Mouse (Mus musculus): ENCODE data around the gene Tmtc1.

Tmtc1 gene

DNA sequence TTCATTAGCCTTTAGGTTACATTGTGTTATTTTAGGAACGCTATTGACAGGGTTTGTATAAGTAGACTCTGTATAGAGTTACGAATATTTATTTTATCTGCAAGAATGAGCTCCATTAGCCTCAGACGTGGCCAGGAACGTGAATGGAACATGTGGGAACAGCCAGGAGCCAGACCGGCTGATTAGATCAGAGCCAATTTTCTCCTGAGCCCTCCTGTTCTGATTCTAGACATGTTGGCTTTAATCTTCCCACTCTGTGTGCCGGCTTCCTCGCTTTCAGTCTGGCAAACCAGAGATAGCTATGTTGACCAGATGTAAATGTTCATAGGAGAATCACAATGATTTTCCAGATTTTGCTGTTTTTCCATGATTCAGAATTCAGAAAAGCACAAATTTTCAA is 22.6 kb downstream of the Tmtc1 start:
- in situ Hi-C loops (cut with MboI, MseI): no loop called here

DNA sequence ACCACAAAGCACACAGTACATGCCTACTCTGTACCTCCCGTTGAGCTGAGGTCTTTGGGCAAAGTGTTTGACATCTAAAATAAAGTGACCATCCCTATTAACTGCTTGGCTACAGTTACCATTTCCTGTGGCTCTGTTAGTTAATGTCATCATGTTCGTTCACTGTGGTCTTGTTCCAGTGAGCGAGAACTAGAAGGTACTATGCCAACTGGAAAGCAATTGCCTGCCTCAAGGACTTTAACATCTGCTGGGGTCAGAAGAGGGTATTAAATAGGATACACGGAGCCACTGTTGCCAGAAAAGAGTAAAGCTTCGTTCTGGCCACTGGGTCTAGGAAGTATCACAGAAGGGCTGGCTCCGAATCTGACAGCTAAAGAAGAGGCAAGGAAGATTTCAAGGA is 23.8 kb downstream of the Tmtc1 start:
- in situ Hi-C loops (cut with MboI, MseI): no loop called here

DNA sequence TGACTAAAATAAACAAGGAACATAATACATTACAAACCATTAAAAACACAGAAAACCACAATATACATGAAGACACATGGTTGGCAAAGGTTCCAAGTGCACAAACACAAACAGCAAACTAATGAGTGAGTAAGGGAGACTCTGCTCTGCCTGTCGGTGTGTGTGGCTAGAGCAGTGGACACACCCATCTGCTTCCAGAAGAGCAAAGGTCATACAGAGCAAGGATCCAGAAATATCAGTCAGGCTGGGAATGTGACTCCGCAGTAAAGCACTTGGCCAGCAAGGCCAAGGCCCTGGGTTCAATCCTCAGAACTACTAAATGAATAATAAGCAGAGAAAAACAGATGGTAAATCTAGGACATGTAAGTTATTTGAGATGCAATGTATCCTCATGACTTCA is 27.6 kb downstream of the Tmtc1 start:
- in situ Hi-C loops (cut with MboI, MseI): no loop called here

DNA sequence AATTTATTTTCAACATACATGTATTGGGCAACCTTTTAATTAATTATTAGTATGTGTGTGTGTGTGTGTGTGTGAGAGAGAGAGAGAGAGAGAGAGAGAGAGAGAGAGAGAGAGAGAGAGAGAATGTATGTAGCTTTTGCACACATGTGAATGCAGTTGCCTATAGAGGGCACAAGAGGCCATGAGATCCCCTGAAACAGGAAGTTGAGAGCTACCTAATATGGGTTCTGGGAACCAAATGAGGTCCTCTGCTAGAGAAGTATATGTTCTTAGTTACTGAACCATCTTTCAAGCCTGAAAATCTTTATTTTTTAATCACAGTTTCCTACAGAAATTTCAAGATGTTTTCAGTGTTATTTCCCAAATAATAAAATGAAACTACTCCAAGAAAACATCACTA is 30.6 kb downstream of the Tmtc1 start:
- in situ Hi-C loops (cut with MboI, MseI): no loop called here

DNA sequence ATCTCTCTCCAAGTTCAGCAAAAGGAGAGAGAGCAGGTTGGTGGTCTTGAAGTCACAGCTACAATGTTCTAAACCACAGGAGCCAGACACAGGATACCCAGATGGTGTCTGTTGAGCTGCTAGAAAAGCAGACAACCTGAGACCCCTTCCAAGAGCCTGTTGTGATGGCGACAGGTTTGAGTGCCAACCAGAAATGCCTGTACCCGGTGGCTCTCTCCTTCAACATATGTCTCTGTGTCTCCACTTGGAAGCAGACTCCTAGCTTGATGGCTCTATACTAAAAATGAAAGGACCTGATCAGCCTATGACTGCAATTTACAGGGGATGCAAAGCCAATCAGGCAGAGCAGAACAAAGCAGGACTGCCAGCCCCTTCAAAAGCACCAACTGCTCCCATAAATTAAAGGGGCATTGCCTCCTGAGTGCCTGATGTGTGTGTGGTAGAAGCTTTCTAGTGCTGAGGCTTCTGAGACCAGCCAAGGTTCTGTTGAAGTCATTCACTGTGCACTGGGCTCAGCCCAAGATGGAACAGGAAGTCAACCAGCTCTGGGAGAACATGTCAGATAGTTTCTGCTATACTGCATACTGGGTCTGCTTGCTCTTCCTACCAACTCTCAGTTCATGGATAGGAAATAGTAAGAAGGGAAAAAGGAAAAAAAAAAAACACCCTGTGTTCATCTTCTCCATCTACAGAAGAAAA is 37.2 kb downstream of the Tmtc1 start:
- in situ Hi-C loops (cut with MboI, MseI): no loop called here

DNA sequence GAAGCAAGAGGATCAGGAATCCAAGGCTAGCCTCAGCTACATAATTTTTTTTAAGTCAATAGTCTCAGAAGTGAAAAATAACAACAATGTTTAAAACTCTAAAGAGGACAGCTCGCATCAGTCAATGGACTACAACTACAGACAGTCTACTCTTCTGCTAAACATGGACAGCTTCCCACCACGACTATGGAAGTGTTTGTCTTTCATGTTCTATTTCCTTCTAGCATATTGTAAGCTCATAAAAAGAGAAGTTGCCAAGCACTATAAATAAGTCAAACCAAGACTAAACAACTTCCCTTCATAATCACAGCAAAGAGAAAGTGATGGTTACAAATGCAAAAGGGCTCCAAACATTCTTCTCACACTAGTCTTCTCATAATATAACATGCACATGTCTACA is 38.6 kb downstream of the Tmtc1 start:
- in situ Hi-C loops (cut with MboI, MseI): no loop called here

DNA sequence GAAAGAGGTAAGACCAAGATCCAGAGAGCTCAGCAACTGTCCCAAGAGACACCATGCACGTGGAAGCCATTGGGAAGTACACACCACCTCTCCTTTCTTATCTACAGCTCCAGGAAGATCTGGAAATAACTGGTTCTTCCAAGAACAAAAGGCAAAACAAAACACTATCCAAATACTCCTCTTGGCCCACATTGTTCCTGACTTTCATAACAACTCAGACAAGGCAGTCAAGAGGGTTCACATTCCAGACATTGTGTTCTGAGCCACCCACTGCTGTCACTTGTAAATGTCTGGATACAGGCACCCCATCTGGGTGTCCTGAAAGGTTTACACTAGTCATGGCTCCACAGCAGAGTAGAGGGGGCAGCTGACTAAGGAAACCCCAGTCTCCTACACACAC is 39.7 kb downstream of the Tmtc1 start:
- in situ Hi-C loops (cut with MboI, MseI): no loop called here

DNA sequence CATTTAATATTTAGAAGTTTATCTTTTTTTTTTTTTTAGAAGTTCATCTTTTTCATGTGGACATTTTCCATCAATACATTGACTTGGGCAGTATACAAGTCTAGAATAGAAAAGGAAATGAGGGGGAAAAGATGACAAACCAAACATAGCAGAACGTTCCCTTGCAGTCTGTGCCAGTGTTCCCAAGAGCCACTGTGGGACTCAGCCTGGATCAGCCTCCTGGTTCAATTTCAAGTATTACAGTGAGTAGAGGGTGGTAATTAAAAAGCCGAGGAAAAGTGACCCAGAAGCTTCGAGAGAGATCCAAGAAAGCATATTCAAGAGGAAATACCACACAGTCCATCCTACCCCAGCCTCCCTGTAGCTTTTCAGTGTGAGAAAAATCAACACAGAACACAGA is 40.4 kb downstream of the Tmtc1 start:
- in situ Hi-C loops (cut with MboI, MseI): no loop called here

DNA sequence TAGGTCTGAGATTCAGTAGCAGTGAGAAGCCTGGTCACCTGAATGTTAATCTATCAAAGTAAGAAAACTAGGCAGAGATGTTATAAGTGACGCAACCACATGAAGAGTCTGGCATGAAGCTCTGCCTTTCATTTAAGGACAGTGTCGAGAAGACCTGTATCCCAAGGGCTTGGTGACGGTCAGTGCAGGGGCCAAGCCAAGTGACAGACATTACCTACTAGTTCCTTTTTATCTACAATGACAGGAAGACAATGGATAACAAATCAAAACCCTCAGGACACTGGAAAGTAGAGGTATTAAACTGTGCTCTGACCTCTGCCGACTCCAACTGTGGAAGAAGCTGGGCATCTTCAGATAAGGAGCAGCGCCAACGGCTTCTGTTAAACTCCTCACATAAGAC is 43.2 kb downstream of the Tmtc1 start:
- in situ Hi-C loops (cut with MboI, MseI): no loop called here

DNA sequence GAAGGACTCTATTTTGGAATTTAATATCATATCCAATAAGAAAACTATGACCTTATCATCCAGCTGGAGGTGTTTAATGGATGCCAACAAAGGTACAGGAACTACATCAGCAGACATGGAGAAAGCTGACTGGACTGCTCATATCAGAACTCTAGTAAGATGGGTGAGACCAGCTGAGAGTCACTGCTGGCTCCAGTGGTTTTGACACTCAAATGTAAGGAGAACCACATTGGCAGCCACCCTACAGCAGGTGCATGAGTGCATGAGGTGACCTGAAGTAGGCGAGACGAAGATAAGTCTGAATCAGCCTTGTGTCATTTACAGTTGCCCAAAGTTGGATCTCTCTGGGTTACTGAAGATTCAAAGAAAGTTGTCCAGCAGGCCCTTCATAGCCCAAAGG is 44.6 kb downstream of the Tmtc1 start:
- in situ Hi-C loops (cut with MboI, MseI): loop anchor here (5.0 kb wide), 1 partner anchor 513 kb away; no protein-coding TSS in a partner anchor

DNA sequence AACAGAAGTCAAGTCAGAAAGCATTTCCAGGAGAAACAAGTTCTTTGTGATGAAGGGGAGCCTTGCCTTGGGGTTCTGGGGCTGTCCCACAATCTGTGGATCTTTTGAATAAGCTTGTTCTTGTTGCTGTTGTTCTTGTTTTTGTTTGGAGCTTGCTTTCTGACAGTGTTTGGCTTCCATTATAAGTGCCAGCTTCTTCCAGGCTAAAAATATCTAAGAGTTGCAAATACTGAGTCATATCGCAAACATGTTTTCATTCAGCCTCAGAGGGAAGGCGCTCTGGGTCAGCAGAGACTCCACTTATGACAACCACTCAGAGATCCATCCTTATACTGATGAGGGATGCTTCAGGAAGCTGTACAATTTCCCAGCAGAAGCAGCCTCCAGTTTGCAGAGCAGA is 45.3 kb downstream of the Tmtc1 start:
- in situ Hi-C loops (cut with MboI, MseI): loop anchor here (5.0 kb wide), 1 partner anchor 513 kb away; no protein-coding TSS in a partner anchor

DNA sequence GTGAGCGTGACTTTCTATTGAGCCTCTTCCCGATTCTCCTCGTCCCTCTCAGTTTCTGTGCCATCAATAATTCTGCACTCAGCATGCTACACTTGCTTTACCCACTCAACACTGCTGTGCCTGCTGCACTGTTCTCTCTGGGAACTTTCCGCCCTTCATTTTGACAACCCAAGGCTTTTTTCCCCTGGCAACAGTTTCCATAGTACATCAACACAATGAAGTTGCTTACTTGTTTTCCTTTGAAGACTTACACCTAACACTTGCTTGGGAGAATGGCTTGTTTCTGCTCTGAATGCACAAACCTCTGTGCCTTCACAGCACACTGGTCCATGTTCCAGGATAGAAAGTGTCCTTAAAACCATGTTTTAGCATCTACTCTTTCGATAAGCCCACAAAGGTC is 46.9 kb downstream of the Tmtc1 start:
- in situ Hi-C loops (cut with MboI, MseI): loop anchor here (5.0 kb wide), 1 partner anchor 515 kb away; no protein-coding TSS in a partner anchor

DNA sequence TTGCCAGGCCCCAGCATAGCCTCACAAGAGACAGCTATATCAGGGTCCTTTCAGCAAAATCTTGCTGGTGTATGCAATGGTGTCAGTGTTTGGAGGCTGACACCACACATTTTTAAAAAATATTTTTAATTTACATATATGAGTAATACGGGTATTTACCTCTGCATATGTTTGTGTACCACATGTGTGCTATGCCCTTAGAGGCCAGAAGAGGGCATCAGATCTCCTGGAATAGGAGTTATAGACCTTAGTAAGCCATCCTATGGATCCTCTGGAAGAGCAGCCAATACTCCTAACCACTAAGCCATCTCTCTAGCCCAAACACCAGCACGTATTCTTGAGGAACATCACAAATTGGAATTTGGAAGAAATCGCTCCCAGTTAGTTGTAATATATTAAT is 48.9 kb downstream of the Tmtc1 start:
- in situ Hi-C loops (cut with MboI, MseI): loop anchor here (5.0 kb wide), 1 partner anchor 517 kb away; no protein-coding TSS in a partner anchor

DNA sequence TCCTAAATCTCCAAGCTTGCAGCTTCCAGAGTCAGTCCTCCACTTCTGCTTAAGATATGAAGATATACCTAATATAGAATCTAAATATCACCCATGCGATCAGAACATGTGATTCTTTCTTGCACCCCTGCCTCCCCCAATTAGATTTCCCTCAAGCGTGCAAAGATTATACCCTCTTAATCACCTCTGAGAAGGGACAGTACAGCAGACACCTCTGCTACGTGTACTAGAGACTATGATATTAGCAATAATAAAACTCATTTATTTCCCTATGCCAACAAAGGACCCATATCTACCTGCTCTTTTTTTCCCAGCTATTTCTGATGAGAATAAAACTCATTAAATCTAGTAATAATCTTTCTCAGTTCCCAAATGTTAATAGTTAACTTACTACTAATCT is 49.9 kb downstream of the Tmtc1 start:
- in situ Hi-C loops (cut with MboI, MseI): no loop called here

DNA sequence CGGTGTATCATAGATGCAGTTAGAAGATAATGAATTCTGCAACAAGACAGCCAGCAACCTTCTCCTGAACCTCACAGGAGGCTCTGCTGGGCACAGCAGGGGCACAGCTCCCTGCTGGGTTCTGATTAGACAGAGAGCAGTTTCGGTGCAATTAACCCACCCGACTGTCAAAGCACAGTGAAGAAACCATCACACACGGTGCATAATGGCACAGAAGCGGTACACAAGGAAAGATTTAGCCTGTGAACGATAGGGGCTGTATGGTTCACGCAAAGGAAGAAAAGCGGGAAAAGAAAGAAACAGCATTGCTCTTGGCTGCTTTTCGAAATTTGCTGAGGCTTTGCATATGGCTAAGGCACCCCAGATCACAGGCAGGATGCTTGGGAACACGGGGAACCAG is 52.0 kb downstream of the Tmtc1 start:
- in situ Hi-C loops (cut with MboI, MseI): no loop called here

DNA sequence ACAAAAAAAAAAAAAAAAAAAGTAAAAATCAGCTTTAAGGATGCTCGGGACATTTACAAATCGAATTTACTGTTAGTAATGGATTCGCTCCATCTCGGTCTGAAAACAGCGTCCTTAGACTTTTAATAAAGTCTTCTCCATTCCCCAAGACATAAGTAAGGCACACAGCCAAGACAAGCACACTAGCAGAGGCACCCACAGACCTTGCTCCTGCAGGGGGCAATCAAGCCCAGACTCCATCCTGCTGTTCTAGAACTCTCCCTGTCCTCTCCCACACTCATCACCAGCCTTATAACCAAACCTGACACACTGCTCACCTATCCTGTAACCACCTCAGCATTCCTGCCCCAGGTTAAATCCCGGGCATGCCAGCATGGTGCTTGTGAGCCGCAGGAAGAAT is 52.9 kb downstream of the Tmtc1 start:
- in situ Hi-C loops (cut with MboI, MseI): no loop called here

DNA sequence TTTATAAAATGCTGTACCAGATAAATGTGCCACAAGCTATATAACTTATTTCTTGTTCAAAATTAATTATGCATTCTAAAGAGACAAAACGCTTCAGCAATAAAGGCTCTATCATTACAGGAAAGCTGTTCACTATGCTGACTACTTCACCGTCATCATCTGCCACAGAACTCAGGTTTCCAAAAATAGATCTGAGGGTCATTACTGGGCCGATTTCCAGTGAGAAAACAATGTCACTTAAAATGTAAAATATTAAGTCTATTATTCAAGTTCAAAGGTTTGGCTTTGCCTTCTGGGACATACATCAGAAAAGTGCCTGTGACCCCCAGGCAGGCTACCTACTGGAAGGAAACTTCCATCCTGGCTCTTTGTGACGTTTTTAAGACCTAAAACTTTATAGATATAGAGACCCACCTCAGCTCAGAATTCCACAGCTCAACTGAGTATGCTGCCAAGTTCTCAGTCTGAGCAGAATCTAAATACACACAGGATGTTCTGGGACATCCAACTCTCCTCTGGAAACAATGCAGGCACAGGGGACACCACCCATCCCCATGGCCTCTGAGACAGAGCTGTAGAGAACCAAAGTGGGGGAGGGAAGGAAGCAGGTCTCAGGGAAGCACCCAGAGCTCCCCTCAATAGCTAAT is 53.4 kb downstream of the Tmtc1 start:
- in situ Hi-C loops (cut with MboI, MseI): no loop called here

DNA sequence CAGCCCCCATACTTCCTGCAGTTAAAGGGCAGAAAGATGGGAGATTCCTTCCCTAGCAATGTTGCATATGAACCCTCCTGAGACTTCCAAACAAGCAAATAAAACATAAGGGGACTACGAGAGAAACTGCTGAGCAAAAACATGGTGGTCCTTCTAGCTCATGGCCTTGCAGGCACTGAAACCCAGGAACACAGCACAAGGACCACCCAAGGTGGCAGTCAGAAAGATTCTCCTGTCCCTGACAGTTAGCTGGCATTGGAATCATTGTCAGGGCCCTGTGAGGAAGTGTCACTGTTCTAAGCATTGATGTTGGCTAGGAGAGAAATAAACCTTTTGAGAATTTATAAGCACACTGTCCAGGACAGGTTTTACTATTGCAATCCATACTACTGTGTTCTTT is 56.2 kb downstream of the Tmtc1 start:
- in situ Hi-C loops (cut with MboI, MseI): no loop called here

DNA sequence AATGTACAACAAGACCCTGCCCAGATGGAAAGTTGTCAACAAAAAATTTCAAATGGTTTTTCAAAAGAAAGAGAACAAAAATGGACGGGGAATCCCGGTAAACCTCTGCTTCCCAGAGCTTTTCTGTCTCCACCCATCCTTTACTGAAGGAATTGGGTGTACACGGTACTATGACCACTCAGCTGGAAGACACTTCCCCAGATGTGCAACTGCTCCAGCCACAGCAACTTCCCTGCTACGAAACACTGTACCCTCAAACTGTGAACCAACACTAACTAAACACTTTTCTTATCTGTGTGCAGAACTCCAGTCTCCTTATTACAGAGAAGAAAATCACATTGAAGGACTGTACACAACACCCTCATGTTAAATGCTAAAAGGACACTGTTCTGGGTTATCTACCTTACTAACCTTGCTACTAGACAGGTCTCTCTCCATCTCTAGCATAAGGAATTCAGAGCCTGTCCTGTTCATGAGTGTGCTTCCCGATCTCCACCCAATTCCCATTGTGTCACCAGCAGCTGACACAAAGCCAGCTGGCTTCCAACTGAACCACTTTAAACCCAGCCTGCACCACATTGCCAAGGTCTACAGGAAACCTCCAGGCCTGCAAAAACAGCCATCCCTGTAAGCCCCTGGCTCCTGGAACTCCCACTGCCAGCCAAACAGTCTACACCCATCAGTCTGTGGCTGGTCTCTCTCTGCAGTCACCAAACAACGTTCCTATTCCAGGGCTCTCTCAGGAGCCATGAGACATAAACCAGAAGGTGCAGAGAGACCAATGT is 59.9 kb downstream of the Tmtc1 start:
- in situ Hi-C loops (cut with MboI, MseI): no loop called here

DNA sequence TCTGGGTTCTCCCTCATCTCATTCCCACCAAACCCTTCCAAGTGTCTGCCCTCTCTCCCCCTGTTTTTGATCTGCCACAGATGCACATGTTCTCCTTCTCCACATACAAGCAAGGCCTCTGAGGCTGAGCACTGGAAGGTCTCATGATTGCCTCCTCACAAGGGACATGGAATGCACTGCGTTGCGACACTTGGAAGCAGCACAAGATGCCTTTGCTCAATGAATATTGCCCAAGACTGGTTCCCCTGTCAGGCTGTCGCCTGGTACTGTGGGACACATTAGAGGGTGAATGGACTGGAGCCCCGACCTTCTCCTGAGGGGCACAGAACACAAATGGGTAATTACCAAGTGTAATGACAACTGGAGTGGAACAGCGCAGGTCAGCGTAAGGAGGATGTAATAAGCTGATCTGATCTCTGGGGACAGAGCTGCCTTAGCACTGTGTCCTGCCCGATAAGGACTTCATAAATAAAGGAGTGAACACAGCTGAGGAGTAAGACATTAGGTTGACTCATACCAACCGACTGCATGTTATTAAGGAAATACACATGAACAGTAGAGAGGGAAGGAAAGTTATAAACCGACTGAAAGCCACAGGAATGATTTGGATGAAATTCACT is 62.9 kb downstream of the Tmtc1 start:
- in situ Hi-C loops (cut with MboI, MseI): no loop called here

DNA sequence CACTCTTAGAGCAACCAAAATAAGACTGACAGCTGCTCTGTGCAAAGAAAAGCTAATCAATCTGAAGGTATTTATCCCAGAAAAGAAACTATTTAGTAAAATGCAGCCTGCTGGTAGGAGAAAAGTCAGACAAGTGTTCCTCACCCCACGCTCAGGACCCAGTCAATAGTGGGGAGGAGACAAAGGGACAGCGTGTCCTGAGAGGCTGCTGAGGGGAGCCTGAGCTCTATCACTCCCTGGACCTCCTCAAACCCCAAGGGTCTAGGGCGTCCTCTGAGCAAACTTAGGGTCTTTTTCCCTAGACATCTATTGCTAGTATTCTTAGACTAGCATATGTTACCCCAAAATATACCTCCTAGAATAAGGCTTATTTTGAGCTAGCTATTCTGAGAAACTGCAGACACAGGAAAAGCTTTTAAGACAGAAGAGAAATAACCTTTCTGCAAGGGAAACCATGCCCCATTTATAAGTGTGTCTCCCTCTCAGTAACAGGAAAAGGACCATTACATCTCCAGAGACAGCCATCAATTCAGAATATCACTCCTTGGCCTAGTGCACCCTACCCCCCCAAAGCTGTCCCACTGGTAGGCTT is 68.5 kb downstream of the Tmtc1 start:
- in situ Hi-C loops (cut with MboI, MseI): no loop called here

DNA sequence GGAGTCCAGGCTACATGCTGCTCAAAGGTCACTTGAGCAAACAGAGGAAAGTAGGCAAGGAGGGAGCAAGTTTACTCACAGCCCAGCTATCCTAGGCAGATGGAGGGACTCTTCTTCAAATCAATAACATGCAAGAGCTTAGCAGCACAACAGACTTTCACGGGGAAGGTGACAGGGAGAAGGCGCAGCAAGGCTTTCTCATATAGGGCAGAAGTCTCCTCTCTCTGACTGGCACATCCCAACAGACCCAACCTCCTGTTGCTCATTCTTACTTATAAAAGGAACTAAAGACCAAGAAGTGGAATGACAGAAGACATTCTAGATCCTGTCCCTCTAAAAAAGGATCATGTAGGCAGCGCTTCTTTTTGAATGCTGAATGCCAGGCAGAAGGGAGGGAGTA is 69.2 kb downstream of the Tmtc1 start:
- in situ Hi-C loops (cut with MboI, MseI): no loop called here
